Mouse (Mus musculus): Measurements from ENCODE around the gene Pou6f1.
A peak's percentile ranks its signal among the peaks of the same experiment; 100 is the strongest.
"Not testable (repeated sequence)": the region's sequence is repeated elsewhere in the genome, so short reads cannot be mapped to it uniquely, and the experiment has no call there.

Pou6f1 gene

DNA sequence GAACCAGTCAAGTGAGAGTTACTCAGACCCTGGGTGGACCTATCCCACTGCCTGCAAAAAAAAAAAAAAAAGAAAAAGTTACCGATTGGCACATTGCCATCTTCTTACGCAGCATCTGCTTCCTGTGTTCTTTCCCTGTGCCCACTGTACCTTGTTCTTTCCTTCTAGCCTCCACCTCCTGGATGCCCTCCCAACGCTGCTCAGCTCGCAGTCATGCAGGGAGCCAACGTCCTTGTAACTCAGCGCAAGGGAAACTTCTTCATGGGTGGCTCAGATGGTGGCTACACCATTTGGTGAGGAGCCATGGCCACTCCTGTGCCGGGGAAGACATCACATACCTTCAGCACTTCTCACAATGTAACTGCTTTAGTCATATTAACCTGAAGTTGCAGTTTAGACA lies 19.4 kb upstream of the Pou6f1 start:
- no peak for DNase-seq (ENCODE audit: low spot score in 2 of 2)

DNA sequence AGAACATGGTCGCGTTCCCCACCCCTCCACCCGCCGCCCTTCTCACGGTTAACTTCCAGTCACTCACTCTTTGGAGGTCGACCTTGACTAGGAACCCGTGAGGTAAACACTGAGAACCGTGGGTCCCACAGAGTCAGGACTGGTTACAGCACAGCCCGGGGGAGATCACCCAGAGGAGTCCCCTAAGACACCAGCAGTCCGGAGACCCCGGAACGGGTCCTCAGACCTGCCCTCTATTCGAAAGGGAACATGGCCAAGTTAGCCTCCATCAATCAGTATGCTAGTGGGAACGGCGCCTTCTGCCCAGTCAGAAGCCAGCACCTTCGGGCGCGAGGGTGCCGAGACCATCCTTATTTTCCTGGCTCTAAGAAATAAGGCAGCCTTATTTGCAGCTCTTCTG lies 16.4 kb upstream of the Pou6f1 start:
- DNase-seq (ENCODE audit: low spot score in 2 of 2): no peak

DNA sequence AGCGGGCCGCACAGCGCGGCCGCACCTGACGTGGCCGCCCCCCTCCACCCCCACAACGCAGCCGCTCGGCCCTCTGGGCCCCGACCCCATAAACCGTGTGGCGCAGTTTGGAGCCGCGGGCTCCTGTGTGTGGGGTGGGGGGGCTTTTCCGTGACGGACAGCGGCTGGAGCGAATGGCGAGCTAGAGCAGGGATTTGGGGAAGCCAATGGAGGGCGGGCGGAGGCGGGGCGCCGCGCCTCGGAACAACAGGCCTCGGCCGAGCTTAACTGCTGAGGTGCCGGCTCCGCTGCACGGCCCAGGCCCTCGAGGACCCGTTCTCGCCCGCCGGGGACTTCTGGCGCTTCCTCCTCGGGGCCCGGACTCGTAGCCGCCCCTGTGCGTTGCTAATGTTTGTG lies 16.0 kb upstream of the Pou6f1 start:
- peak; percentile 89 to 94 for DNase-seq (ENCODE audit: low spot score in 2 of 2)

DNA sequence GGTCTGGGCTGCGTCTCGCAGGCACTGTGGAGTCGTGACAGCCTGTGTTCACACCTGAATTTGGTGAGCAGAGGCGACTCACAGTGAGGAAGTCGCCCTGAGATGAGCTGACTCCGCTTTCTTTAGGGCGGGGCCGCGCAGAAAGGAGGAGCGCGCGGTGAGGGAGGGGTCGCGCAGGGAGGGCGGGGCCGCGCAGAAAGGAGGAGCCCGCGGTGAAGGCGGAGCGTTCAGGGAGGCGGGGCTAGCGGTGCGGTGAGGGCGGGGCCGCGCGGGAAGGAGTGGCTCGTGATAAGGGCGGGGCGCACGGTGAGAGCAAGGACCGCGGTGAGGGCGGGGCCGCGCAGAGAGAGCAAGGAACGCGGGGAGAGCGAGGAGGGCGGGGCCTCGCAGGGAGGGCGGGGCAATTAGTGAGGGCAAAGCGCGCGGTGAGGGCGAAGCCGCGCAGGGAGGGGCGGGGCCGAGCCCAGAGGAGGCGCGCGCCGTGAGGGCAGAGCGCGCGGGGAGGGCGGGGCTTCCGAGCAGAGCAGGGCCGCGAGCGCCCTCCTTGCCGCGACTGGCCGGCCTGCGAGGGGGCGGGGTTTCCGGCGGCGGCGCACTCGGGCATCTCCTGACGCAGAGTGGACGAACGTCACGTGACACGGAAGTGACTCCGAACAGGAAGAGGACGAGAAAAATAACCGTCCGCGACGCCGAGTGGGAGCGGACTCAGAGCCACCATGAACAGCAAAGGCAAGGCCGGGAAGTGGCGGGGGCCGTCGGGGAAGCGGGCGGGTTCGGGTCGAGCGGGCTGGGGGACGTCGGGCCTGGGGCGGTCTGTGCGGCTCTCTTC lies 15.4 kb upstream of the Pou6f1 start, which contains the start of gene Dazap2:
Dazap2 (plus strand) TSS at position 354 of the 829 bp plus-strand sequence.
- peak; percentile 95 to 98 for DNase-seq (ENCODE audit: low spot score in 2 of 2)

DNA sequence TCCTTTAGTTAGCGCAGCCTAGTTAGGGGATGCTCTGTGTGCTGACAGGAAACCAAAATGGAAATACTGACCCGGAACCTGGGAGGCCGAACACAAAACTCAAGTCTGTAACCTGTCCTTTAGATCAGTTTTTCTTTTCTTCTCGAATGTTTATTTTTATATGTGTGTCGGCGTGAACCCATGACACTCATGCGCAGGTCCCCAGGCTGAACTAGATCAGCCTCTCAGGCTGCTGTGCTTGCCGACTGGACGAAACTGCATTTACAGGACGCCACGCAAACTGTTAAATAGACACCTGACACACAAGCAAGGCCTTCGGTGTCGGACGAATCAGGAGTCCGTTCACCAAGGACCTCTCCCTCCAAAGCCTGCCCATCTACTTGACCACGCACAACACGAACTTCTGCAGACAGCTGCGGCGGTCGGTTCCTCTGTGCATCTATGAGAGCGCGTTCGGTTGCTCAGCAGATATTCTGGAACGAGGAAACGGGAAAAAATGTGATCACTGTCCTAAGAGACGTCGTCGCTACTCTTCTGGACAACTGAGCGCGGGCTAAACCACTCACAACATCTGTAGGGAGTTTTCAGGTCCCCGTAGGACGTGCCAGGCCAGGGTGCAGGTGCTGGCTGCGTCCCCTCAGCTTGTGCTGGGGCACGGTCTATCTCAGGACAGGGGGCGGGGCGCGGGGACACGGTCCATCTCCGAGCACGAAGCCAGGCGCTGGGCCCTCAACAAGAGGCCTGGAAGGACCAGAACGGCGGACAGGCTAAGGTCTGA lies 14.6 kb upstream of the Pou6f1 start:
- peak; percentile 22 to 30 for DNase-seq (ENCODE audit: low spot score in 2 of 2)

DNA sequence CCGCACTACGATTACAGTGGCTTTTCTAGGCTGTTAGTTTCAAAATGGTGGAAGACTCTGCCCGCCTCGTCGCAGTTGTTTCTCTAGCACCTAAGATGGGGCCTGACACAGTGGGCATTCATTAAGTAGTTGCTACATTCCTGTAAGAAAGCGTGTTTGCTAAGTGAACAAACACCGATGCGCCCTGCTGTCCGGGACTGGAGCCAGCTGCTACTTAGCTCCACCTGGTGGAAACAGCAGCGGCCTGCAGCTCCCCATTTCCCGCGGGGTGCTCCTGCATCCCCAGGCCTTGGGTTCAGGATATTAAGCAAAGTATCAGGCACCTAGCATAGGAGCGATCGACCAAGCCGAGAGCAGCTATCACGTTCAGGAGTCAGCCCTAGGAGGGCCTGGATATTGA lies 13.8 kb upstream of the Pou6f1 start:
- peak; percentile 55 to 81 for DNase-seq (ENCODE audit: low spot score in 2 of 2)

DNA sequence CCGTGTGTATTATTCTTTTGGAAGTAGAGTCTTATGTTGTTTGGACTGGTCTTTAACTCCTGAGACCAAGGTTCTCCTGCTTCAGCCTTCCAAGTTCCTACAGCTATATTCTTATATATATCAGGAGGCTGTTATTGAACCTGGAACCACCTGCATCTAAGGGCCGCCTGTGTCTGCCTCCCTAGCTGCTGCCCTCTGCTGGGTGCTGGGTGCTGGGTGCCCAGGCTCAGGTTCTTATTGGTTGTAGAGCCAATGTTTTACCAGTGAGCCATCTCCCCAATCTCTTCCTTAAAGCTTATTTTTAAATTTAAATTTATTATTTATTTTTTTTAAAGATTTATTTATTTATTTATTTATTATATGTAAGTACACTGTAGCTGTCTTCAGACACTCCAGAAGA lies 12.6 kb upstream of the Pou6f1 start:
- DNase-seq (ENCODE audit: low spot score in 2 of 2): no peak

DNA sequence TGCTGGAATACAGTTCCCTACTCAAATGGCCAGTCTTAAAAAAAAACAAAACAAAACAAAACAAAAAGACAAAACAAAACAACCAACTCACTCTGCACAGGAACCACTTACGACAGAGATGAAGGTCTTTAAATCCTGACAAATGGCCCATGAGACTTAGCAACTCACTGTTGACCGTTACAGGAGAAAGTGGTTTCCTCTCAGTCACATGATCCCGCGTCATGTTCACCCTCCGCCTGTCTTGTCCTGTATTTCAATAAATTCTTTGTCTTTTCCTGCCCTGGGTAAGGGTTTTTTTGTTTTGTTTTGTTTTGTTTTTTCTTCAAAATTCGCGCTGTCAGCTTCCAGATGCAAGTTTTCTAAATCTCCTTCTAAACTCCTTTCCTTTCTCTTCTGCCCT lies 12.2 kb upstream of the Pou6f1 start:
- DNase-seq (ENCODE audit: low spot score in 2 of 2): no peak

DNA sequence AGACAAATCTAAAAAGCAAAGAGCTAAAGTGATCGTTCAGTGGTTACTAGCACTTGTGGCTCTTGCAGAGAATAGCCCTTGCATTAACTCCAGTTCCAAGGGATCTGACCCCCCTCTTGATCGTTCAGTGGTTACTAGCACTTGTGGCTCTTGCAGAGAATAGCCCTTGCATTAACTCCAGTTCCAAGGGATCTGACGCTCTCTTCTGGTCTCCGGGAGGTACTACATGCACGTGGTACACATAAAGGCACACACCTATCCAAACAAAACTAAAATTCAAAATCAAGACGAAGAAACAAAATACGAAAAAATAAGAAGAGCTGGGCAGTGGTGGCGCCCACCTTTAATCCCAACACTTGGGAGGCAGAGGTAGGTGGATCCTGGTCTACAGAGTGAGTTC lies 6.9 kb upstream of the Pou6f1 start:
- not testable (repeated sequence) for DNase-seq (ENCODE audit: low spot score in 2 of 2)

DNA sequence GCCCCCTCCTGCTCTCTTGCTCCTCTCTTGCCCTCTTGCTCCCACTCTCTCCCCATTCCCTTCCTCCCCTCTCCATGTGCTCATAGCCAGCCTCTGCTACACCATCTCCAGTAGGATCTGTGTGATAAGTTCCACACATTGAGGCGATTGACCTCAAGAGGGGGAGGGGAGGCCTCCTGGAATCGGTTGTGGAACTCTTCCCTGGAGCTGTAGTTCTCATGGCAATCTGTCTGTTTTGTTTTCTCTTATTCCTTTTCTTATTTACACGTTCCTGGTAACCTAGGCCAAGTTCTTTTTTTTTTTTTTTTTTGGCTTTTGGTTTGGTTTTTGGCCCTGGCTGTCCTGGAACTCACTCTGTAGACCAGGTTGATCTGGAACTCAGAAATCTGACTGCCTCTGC lies 1.9 kb upstream of the Pou6f1 start:
- DNase-seq (ENCODE audit: low spot score in 2 of 2): no peak

DNA sequence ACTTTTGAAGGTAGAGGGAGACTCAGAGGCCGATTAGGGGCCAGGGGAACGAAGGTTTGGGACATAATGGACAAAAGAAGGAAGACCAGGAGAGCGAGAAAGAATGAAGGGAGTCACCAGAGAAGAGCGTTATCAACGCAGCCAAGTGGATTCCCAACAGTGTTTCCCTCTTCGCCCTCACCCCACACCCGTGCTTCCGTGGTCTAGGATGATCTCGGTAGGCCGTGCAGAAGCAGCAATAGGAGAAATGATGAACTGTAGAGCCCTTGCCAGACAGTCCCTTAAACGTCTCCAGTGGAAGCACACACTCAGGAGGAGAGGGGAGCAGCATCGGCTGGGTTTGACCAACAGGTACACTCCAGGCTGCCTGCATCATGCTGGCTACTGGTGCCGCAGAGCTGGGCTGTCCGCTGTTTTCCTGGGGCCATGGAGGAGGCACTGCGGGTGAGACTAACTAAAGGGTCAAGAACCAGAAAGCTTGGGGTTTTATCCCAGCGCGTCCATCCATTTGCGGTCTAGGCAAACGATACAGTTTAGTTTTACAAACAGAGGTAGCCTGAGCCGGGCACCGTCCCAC lies 1.0 kb upstream of the Pou6f1 start:
- no peak for DNase-seq (ENCODE audit: low spot score in 2 of 2)

DNA sequence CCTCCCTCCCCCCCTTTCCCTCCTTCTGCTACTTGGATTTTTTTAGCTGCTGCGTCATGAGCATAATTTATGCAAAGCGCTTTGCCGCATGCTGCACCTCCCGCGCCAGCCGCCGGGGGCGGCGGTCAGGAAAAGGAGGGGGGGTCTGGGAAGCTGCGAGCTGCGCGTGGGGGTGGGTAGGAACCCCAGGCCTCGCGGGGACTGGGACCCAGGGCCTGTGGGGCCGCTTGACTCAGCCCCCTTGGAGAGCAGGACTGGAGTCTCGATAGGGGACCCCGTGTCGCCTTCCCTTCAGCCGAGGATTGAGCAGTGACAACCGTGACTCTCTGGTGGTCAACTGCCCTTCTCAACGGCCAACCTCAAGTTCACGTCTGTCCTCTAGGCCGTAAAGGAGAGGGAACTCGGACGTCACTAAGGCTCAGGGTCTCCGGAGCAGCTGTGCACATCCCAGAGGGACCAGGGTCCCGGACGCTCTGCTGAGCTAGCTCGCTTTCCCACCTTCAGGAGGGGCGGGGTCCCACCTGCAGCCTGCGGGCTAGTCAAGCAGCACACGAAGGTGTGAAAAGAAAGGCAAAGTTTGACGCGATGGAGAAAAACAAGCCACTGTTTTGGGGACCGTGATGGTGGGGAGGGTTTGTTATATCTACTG lies 387 bp upstream of the Pou6f1 start:
- peak; percentile 52 to 81 for DNase-seq (ENCODE audit: low spot score in 2 of 2)

DNA sequence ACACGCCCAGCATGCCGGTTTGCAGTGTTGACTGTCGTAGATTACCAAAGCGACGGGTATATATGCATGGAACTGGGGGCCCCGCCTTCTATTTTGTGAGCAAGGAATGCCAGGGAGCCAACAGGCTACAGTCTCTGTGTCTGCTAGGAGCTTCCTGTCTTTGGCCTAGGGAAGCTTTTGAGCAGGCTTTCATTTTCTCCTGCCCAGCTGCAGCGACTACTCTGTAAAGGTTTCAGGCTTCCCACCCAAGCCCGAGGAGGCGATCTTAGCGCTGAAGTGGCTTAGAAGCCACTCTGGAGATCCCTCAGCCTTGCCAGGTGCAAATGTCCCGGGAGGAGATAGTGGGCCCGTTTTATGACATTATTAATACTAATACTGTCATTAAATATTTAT lies 905 bp downstream of the Pou6f1 start:
- peak in 1 of 2 experiments; percentile 36 for DNase-seq (ENCODE audit: low spot score in 2 of 2)

DNA sequence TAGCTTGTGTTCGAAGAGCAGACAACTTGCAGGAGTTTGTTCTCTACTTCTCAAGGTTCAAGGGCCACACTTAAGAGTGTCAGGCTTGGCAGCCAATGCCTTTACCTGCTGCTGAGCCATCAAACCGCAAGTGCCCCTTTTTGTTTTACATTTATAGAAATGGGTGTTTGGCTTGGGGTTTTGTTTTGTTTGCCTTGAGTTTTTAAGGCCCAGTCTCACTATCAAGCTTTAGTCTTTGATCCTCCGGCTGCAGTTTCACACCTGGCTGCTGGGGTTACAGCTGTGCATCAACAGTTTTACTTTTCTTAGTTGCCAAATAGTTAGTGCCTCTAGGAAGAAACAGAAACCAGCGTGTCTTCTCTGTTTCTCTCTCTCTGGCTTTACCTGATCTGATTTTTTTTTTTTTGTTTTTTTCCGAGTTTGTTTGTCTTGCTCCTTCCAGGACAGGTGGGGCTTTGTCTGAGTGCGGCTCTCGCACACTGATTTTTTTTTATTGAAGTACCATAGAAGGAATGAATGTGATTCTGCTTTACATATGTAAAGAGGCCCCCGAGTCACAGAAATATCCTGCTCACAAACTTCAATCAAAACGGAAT lies 1.4 kb downstream of the Pou6f1 start:
- no peak for DNase-seq (ENCODE audit: low spot score in 2 of 2)

DNA sequence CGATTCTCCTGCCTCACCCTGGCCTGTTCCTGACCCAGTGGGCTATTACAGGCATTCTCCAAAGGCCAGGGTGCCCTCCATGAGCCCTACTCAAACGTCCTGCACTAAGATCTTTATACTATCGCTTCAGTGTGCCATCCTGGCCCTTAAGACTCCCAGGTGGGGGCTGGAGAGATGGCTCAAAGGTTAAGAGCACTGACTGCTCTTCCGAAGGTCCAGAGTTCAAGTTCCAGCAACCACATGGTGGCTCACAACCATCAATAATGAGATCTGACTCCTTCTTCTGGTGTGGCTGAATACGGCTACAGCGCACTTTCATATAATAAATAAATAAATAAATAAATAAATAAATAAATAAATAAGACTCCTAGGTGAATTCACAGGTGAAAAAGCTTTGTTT lies 7.0 kb downstream of the Pou6f1 start:
- no peak for DNase-seq (ENCODE audit: low spot score in 2 of 2)

DNA sequence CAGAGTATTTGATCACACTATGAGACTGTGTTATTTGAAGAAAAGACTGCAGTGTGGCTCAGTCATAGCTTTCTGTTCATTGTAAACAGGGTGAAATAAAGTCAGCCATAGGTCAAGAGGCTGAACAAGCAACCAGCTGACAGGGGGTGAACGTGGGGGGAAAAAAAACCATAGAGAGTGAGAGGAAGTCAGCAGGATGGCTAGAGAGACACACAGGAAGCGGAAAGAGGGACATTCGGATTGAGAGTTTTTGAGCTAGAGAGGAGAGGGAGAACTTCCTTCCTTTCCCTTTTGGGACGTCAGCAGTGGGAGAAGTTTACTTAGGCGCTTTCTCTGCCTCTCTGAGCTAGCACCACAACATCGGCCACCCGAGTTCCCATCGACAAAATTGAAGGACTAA lies 9.3 kb downstream of the Pou6f1 start:
- DNase-seq (ENCODE audit: low spot score in 2 of 2): no peak

DNA sequence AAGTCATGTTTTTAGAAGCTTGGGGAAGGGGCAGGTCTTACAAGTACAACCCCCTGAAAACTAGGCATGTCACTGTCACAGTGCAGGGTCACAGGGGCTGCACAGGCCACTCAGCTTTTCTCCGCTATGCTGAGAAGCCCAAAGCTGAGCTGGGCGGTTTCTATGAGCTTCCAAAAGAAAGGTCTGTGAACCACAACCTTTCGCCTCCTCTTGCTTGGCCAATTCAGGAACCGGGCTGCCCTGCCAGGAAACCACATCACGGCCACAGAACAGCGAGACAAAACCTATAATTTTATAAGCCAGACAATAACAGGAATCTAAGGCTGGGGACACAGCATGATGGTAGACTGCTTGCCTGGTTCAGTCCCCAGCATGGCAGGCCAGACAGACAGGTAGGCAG lies 11.5 kb downstream of the Pou6f1 start:
- DNase-seq (ENCODE audit: low spot score in 2 of 2): no peak

DNA sequence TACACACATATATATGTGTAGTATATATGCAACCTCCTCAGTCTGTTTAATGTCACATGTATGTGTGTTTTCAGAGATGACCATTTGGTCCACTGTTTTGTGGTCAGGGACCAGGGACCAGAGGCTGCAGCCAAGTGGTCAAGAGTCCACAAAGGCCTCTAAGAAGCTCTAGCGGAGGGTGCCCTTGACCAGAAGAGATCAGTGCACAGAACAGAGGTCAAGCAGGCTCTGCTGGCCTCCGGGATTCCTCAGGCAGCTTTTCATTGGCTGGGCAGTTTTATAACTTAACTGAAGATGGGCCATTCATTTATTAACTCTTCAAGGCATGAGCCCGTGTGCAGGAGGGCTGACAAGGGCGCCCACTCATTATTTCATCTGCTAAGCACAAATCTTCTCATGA lies 12.6 kb downstream of the Pou6f1 start:
- DNase-seq (ENCODE audit: low spot score in 2 of 2): no peak

DNA sequence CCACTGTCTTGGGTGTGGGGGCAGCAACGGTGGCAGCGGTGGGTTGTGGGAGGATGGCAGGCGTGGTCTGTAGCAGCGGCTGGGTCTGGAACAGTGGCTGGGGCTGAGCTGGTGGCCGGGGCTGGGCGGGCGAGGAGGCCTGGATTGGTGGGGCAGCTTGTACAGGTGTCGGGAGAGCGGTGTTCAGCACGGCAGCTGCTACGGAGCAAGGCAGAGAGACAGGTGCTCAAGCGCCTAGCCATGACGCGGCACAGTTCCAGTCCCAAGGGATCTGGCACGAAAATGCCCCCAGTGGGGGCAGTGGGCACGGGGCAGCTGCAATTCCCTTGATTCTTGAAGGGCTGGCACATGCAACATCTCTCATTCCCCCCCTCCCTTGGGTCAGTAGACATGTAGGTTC lies 13.9 kb downstream of the Pou6f1 start:
- DNase-seq (ENCODE audit: low spot score in 2 of 2): no peak

DNA sequence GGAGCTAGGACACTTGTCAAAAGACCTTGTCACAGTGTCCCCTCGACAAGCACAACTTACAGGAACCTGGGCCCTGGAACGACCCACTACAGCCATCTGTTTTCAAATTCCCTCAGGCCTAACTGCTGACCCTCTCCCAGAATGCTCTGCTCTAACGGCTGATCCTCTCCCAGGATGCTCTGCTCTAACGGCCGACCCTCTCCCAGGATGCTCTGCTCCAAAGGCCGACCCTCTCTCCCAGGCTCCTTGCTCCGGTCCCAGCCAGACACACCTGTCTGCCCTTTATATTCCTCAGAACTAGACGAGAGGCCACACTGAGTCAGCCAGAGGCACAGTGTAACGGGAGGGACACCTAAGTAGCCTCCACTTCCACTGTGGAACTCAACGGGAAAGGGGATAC lies 19.7 kb downstream of the Pou6f1 start:
- no peak for DNase-seq (ENCODE audit: low spot score in 2 of 2)

DNA sequence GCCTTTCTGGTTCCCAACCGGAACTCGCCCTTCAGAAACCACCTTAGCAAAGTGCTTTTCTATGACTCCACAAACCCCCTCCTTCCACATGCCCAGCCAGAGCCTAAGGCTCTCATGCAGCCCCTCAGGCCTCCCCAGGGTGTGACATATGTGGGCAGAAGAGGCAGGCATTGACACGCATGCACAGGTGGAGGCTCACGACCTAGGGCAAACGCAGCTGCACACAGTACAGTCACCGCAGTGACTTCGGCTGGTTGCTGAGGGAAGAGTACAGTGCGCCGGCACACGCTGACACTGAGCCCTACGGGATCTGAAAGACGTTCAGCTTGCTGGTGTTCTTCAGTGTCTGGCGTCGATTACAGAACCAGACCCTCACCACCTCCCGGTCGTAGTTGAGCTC lies 21.8 kb downstream of the Pou6f1 start:
- no peak for DNase-seq (ENCODE audit: low spot score in 2 of 2)

DNA sequence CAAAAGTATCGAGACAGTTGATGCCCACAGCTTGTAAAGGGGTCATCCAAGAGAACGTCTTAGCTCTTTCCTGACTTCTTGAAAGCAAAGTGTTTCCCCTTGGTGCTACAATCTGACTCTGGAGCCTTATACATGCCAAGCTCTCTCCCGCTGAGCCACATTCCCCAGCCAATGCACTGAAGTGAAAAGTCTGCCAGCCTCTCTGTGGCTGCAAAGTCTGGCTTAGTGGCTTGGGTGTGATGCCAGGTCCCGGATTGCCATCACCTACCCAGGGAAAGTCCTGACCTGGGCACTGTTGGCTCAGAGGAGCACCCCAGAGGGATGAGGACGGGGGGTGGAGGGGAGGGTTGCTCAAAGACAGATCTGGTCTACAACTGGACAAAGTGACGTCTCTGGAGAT lies 23.0 kb downstream of the Pou6f1 start:
- no peak for DNase-seq (ENCODE audit: low spot score in 2 of 2)

Data from cerebellum, postnatal 4 days (tissue).